Mouse (Mus musculus) heart, postnatal 14 days (tissue): ENCODE data around the gene Tmc2. TPM values are rescaled to one million over a fixed set of nuclear protein-coding genes. Genes with fewer than 3 reads are reported as not detected.

Source experiments
- DNase-seq, 2 experiments: peaks; one replicate each; pipeline ENCODE4 v3.0.0; 2021 to 2022
- intact Hi-C: fragments of 180-260 bp; cut with DNase I; formaldehyde crosslinking; loops from one replicate; pipeline ENCODE4 v1.15.1; 2025
- long read RNA-seq, 2 experiments: library from polyadenylated mRNA; stranded (forward); transcript quantifications; one replicate each; pipeline ENCODE4 v2.0.0; 2021
- total RNA-seq, 2 experiments: library from RNA; stranded (reverse); gene quantifications; 2 replicates each; pipeline ENCODE4 v1.2.3; 2021

Gene Tmc2
- total RNA-seq = not detected
- long read RNA-seq, experiment 1 = 0 reads
- long read RNA-seq, experiment 2 = 0 reads

DNA sequence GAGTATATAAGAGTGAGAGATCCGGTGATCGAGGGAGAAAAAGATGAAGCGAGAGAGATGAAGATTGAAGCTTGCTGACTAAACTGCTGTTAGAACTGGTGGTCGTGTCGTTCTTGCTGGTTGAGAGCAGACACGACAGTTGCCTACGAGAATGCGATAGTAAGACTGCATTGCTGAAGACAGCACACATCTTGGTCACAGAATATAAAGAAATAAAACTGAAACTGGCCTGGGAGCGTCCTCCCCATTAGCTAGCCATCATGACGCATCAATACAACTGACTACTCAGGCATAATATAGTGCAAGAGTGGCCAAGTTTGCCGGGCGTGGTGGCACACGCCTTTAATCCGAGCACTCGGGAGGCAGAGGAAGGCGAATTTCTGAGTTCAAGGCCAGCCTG lies at the start of gene Tmc2:
TSS of gene Tmc2 (plus strand) at position 301 of the 400 bp plus-strand sequence.
- intact Hi-C loops = no loop called here

DNA sequence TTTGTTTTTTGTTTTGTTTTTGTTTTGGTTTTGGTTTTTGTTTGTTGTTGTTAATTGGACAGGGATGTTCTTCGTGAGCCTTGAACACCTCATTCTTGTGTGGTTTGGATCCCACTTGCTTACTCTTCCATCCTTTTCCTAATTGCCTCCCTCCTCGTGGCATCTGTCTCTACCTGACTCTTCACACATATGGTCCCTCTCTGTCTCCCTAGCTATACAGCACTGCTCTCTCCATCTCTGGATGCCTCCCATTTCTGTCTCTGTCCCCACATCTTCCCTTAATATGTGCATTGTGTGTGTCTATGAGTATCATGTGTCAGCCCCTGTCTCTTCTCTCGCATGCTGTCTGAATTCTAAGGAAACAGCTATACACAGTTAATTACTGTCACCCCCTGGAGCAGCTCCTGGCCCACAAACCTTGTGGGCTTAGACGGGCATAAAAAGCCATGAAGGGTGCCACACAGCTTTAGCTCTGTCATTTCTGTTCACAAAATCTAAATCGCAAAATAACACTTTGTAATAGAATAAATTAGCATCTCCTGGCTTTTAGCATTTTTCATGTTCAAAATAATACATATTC lies 48.8 kb upstream of the Tmc2 start:
- DNase-seq = no peak
- intact Hi-C loops = no loop called here

More for the DNA sequence above, at the start of gene Tmc2:
- DNase-seq = no peak

DNA sequence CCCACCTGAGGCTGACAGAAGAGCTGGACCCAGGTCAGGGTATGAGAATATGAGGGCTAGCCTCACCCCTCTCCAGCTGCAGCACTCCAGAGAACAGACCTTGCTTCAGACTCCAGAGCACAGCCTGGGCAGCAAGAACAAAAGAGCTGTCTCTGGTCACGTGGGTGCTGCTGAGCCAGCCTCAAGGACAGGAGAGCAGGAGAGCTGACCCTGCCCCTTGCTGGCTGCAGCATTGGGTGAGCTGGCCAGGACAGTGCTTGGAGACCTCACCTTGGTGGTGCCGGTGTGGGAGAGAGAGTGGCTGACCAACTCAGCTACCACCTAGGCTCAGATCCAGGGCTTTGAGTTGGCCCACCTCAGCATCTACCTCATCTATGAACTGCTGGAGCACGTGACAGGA lies 39.8 kb upstream of the Tmc2 start:
- intact Hi-C loops = no loop called here
- DNase-seq = no peak

DNA sequence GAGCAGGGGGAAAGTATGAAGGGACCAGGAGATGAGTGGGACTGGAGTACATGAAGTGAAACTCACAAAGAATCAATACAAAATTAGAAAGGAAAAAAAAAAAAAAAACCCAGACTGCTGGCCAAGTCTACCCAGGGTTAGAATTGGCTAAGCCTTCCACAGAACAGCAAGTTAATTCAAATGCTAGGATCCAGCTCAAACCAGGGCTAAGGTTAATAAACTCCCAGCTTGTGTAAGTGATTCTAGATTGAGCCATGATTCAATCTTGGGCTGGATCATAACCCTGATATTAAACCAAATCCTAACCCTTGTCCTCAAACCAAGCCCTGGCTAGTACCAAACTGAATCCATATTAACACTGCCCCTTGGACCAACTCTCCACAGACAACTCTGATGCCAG lies 39.1 kb upstream of the Tmc2 start:
- intact Hi-C loops = no loop called here
- no peak for DNase-seq

DNA sequence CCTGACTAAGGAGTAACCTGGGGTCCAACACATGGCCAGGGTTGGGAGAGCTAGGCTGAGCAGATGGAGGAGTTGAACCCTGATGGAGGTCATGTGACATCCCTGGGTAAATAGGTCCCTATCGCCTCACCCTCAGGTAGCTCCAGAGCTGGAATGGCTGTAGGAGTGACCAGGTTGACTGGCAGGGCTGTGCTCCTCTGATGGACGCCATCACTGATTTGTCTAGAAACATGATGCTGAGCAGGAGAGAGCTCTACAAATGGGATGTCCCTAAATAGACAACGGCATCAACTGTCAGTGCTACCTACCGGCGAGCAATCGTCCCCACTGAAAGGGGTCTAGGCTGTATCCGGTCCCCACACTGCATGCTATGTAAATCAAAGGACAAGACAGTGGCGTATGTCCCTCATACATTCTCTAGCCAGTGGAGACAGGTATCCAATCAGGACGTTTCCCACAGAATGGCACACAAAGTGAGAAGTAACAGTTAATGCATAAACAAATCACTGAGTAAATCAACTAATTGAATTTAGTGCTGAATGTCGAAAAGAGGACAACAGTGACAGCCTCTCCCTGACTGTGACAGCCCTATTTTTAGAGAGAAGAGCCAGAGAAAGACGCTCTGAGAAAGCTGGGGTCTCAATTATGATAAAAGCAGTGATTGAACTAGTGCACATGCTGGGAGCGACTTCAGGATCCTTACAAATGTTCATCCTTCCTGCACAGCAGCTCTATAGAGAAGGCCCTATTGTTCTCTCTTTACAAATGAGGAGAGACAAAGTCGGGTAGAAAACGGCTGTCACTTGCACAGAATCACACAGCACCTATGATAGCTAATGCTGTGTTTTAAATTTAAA lies 37.5 kb upstream of the Tmc2 start:
- DNase-seq = no peak
- intact Hi-C loops = no loop called here

DNA sequence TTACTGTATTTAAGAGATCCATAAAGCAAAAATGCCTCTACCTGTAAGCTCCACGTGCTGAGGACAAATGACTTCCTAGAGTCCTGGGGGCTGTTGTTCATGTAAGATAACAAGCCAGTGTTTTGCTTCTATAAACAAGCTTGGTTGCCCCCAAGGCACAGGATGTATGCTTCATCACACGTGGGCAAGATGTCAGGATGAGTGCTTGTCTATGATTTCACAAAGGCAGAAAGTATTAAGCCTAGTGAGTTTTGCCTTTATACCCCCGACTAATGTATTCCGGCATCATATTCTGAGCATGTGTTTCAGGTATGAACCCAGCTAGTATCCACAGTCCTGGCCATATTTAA lies 36.9 kb upstream of the Tmc2 start:
- intact Hi-C loops = no loop called here
- DNase-seq = no peak

DNA sequence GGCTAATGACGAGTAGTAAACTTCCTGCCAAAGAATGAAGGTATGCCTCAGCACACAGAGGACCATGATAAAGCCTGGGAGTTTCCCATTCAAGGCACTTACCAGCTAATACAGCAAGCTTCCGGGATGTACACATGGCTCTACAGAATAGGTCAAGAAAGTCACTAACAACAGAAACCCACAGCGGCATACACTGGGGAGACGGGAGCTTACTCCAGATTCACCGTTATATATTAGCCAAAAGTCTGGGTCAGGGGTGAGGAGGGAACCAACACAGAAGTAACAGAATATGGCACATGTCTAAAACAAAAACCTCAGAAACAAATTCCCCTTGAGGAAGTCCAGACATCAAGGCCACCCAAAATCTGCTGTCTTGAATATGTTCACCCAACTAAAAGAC lies 32.3 kb upstream of the Tmc2 start:
- DNase-seq = no peak
- intact Hi-C loops = loop anchor here (10.0 kb wide), 1 partner anchor 488 kb away; no protein-coding TSS in a partner anchor

DNA sequence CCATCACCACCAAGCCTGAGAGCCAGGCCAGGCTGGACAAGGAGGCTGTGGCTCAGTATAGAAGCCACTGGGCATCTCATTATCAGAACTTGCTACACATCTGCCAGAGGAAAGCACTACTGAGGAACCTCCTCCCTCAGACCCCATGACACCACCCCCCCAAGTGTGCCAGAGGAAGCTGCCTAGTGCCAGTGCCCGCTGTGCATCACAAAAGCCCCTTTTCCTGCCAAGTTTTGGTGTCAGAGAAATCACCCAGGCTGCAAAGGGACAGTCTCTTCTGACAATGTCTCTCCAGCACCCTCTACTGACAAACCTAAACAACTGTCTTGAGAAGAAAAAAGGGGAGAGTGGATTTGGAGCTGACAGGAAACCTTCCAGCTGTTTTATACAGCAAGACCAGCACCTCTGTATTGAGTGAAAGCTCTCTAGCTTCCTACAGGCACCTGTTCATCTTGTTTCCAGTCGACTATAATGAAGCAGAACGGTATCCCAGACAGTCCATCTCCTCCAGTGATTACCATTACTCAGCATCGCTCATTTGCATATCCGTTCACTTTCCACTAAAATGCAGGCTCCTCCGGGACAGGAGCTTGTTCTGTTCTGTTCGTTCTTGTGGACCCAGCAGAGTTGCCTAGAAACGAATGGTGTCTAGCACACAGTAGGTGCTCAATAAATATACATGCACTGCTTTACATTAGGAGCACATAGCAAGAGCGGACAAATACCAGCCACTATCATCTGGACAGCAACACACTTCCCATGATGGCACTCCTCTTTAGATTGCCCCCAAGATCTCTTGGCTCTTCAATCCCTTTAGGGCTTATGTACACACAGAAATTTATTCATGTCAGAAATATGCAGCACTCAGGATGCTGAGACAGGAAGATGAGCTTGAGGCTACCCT lies 28.4 kb upstream of the Tmc2 start:
- intact Hi-C loops = loop anchor here (1.0 to 10.0 kb wide), 4 partner anchors 98 to 492 kb away; no protein-coding TSS in a partner anchor
- peak in 1 of 2 experiments; percentile 24 for DNase-seq

DNA sequence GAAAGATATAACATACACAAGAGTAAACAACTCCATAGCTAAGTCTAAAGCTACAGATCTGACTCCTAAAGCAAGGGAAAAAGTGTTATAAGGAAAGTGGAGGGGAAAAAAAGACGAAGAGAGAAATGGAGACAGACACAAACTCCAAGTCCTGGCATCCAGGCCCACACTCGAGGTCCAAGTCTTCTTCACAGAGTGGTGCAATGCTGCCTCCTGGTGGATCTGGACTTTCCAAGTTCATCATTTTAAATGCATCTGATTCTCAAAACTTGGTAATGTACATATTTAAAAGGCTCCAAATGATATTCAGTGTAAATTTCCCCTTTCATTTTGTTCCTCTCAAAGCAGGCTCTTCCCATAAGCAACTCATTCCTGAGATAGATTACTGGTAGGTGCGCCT lies 27.1 kb upstream of the Tmc2 start:
- intact Hi-C loops = loop anchor here (1.0 to 10.0 kb wide), 4 partner anchors 100 to 493 kb away; no protein-coding TSS in a partner anchor

DNA sequence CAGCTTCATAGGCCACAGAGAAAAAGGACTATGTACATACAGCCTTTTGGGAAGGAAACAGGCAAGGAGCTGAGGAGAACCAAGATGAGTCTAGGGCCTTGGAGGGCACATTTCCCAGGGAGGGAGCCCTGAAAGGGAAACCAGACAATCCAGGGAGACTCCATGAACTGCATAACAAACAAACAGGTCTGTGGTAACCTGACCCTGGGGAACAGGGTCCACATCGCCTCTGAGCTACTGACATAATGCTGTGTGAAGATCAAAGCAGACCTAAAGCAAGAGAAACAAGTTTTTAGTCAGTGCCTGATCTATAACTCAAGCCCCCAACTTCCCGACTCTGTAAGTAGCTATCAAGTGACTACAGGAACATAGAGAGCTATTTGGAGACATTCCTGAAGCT lies 23.3 kb upstream of the Tmc2 start:
- intact Hi-C loops = no loop called here
- no peak for DNase-seq

More for the DNA sequence above, 27.1 kb upstream of the Tmc2 start:
- peak; percentile 56 to 68 for DNase-seq

DNA sequence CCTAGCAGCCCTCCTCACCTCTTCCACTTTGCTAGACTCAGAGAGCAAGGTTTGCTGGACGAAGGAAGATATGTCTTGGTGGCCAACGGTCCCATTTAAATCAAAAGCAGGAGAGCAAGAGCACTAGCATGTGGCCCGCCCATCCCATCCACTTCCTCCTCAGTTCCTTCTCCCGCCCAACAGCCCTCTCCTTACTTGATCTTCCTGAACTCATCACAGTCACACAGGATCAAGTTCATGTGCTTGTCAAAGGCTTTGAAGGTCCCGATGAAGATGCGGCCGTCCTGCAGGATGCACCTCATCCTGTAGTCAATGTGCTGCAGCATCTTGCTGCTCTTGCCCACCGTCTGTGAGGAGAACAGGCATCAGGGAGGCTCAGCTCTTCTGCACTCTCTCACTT lies 18.2 kb upstream of the Tmc2 start:
- DNase-seq = no peak
- intact Hi-C loops = no loop called here

DNA sequence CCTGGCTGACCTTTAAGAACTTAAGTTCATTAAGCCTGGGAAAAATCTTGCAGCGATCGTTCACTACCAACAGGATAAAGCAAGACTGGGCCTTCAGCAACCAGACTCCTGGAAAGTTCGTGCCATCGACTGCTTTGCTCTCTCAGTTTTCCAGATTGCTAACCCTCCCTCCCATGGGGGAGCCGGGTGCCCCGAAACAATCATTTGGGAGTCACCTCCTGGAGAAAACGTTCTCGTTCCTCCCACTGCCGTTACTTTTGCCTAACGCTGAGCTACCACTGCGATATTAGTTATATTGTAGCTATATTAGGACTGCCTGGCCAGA lies 16.7 kb upstream of the Tmc2 start:
- no peak for DNase-seq
- intact Hi-C loops = loop anchor here (2.0 kb wide), 2 partner anchors 94 to 378 kb away; partner anchors contain the start of gene Stk35

DNA sequence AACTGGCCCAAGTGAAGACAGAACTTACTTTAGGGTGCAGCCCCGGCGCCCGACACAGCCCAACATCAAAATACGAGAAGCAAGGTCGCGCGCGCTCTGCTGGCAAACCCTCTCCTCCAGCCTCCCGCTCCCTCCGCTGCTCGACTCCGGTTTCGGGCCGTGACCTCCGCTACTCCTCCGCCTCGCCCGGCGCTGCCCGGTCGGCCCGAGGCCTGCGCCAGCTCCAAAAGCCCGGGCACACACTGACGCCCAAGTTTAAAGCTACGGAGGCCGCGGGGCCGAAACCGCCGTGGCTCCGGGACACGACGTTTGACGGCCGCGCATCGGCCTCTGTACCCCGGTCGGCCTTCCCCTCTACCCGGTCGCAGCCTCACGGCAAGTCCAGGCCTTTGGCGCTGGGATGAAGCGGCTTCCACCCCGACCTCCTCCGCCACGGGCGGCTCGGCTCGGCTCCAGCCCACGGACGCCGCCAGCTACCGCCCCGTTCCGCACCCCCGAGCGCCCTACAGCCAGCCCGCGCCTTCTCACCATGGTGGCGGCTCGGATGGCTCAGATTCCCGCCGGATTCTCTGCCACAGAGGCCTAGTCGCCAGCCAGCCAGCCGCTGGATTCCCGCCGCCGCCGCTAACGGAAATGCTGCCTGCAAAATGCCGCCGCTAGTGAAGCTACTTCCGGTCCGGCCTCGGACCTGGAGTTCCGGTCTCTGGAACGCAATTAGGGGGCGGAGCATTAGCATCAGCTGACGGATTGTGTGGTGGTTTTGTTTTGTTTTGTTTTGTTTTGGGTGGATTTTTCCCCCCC lies 16.1 kb upstream of the Tmc2 start, which contains the start of gene Snrpb:
TSS of gene Snrpb (minus strand) at position 698 of the 801 bp plus-strand sequence.
- DNase-seq = peak; percentile 90 to 92
- intact Hi-C loops = loop anchor here (2.0 kb wide), 2 partner anchors 94 to 378 kb away; partner anchors contain the start of gene Stk35

DNA sequence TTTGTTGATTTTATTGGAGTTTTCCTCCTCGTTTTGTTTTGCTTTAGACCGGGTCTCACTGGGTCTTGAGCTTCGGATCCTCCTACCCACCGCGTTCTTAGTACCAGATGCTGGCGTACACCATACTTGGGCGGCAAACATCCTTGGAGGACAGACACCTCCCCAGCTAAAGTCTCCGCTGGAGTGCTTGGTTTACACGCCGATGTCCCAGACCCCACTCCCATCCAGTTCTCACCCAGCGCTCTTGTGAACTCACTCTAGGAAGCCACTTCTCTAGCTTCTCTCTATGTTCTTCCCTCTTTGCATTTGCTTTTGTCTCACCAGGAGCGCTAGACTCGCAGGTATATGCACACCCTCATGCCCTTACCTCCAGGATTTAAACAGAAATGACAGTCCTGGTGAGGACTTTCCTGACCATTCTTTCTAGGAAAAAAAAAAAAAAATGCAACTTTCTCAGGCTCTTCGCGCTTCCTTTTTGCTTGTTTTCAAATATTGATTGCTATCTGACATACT lies 15.4 kb upstream of the Tmc2 start:
- DNase-seq = no peak
- intact Hi-C loops = loop anchor here (2.0 kb wide), 2 partner anchors 93 to 379 kb away; partner anchors contain the start of gene Stk35

DNA sequence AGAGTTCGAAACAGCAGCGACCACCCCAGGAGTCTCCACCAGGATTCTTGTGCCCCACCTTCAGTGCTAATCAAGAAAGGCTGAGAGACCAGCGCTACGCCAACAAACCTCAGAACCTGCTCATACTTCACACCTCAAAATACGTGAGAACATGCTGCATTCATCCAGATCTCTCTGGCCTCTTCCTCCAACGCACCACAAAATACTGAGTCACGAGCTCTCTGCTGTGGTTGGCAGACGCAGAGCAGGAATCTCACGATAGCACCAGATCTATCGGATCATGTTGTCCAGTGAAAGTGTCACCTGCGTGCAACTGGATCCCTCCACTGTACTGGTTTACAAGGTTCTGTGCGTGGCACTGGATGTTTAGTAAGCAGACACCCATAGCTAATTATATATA lies 6.6 kb upstream of the Tmc2 start:
- DNase-seq = no peak
- intact Hi-C loops = no loop called here

DNA sequence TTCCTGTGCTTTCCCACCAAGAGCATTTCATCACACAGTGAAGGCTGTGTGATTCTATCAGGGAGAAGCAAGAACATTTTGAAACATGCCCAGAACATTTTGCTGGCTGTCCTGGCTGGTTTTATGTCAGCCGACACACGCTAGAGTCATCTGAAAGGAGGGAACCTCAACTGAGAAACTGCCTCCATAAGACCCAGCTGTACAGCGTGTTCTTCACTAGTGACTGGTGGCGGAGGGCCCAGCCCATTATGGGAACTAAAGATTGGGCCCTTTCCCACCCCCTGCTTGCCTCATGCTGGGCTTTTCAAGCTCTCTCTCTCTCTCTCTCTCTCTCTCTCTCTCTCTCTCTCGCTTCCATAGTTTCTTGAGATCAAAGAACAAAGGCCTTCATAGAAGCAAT lies 6.0 kb downstream of the Tmc2 start:
- intact Hi-C loops = no loop called here
- DNase-seq = no peak

DNA sequence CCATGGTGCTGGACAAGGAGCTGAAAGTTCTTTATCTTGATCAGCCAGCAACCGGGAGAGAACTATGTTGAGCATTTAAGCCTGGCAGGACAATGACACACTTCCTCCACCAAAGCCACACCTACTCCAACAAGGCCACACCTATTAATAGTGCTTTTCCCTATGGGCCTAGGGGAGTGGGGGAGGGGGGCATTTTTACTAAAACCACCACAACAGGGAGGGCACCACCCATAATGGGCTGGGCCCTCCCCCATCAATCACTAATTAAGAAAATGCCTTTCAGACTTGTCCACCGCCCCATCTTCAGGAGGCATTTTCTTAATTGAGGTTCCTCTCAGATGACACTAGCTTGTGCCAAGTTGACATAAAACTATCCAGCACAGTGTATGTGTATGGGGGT lies 12.4 kb downstream of the Tmc2 start:
- intact Hi-C loops = no loop called here
- DNase-seq = no peak

DNA sequence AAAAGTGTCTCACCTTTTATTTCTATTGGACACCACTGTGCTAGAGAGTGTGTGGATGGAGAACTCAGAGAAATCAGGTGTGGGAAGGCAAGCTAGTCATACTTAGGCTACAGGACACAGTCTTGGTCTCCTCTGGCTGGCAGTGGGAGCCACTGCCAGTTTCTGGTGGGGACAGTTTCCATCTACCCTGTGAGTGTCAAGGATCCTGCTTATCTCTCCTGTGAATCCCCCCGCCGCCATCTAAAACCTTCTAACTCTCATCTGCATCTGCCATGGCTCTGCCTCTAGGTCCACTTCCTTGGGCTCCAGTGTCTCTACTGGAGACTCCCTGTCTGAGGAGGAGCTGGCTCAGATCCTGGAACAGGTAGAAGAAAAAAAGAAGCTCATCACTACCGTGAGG lies 13.0 kb downstream of the Tmc2 start:
- DNase-seq = no peak
- intact Hi-C loops = no loop called here

DNA sequence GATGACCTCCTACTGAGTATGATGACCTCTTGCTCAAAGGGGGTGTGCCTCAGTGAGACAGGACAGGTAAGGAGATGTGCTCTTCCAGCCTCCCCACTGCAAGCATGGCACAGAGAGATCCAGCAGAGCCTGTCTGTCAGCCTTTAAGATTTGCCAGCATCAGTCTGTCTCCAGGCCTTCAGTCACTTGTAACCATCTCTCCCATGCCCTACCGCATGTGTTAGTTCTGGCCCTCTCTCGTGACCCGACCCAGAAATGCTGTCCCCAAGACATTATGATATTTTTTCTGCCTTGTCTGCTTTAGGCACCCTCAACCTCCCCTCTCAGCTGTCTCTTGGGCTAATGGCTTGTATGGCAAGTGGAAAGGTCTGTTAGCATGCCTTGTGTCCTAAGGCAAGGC lies 14.6 kb downstream of the Tmc2 start:
- no peak for DNase-seq
- intact Hi-C loops = no loop called here

DNA sequence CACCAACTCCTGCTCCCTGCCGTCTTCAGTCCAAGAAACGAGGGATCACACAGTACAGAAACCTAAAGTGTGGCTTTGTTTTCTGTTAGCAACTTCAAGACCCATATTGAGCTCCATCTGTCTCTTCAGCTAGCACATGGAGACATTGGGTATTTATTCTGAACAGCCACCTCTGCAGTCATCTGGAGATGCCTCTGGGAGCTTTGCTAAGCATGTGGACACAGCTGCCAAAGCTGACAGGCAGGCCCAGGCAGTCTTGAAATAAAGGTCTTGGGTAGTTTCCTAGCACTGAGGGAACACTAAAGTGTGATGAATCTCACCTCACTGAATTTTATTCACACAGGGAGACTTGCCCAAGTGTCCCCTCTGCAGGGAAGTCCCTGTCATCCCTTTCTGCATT lies 16.6 kb downstream of the Tmc2 start:
- intact Hi-C loops = no loop called here
- DNase-seq = no peak
